Mouse (Mus musculus) cerebellum, postnatal 14 days (tissue): ENCODE measurements around the gene Gm572.

Experiments
- DNase-seq, 2 experiments: peaks; one replicate each; pipeline ENCODE4 v3.0.0; 2021; ENCODE audit warnings: mixed read lengths in 2 of 2

Gene Gm572

DNA sequence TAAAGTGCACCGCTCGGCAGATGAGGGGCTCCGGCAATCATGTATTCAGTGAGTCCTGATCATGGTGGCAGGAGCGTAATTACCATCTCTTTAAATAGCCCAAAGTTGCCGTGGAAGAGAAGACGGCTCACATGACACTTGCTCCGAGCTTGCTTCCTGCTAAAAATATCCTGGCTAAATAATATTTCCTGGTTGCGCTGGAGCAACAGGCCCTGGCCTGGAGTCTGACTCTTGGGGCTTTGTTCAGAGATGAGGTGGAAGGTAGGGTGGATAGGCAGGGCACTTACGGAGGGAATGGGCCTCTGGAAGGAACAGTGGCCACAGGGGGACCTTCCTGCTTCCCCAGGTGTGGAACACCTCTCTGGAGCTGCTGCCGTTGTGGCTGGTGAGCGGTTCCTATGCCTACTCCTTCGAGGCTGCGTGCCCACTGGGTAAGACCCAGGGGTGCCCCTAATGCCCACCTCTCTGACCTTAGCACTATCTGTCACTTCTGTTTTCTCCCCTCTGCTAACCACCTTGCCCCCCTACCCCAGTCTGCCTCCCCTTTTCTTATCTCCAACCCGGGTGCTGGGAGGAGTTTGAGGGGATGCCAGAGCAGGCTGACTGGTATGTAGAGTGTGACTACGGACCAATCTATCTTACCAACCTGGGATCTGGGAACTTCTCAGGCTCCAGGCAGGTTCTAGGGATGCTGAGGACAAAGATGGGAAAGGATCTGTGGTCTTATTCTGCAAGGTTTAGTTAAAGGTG is 24.1 kb downstream of the Gm572 start:
- DNase-seq: no peak

- DNase-seq: no peak
These were observed 28.3 kb downstream of the Gm572 start for GRCm38 (mm10) chr4:148671230-148671947.

DNA sequence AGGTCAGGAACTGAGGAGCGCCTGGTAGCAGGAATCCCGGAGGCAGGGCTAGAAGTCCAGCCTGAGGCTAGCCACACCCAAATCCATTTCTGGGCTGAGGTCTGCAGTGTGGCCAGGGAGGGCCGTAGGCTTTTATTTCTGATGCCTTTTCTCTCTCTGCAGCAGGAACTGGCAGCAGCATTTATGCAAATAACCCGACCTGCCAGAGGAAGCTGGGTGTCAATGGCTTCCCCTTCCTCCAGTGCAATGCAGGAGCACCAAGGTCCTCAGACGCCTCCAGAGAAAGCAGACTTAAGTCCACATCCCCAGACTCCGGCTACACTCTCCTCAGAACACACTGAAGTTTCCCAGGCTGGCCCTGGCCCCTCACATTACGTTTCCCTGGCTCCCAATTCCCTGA is 31.9 kb downstream of the Gm572 start:
- no peak for DNase-seq

DNA sequence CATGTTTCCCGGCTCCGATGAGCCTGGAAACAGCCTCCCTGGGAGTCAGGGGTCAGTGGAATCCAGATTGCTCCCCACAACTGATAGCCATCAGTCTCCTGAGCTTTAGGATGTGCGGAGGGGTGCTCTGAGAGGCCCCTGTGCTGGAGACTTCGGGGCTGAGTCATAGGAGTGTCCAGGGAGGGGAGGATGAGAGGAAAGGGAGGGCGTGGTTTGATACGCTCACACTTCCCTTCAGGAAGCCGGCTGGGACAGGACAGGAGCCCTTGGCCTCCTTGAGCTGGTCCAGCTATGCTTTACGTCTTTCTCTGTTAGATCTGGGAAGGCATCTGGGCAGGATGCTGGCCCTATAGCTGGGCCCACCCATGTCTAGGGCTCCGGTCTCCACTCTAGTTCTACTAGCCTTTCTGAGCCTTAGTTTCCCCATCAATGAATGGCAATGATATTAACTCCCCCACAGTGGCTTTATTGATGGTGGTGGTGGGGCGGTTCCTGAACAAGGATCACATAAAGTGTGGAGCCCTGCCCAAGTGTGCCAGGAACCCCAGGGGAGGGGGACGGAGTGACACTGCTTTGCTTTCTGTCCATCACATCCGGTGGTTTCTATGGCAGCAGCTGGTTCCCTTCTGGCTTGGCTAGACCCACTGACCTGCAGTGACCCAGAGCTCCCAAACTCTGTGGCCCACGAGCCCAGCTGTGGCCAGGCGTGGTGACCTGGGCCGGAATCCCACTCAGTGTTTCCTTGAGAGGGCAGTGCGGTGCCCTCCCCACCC is 33.3 kb downstream of the Gm572 start:
- no peak for DNase-seq

DNA sequence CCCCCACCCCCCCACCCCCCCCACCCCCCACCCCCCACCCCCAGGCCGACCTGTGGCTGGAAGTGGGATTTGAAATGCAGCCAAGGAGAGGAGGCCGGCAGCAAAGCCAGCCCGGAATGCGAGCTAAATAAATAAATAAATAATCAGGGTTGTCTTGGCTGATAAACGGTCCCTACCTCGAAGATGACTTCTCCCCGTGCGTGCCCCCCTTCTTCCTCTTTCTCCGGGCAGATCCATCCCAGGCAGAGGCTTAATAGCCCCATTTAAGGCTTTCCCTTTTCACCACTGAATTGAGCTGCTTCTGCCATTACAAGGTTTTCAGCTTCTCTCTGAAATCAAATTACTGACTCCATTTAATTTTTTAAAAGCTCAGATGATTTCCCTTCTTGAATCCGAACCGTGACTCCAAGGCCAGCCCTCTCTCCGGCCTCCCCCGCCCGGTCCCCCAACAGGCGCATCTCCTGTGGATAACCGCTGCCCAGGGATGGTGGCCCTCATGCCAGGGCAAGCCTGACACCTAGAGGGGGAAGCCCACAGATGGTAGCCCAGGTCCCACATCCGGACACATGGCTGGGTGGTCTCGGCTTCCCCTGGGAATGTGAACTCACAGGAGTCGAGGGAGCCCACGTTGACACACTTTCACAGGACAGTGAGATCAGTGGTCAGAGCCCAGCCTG is 34.0 kb downstream of the Gm572 start:
- DNase-seq: no peak

DNA sequence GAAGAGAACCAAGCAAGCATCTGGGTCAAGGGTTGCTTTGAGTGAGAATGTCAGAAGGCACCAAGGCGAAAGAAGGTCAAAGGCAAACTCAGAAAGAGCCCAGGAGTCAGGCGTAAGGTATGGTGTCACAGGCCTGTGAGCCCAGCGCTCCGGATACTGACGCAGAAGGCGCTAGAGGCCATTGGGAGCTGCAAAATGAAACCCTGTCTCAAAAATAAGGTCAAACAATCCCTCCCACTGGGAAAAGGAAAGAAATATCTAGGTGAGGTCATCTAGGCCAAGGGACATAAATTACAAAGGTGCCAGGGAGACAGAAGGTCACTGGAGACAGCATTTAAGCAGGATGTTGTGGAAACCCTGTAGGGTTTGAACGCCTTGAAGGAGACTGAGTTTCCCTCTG is 35.0 kb downstream of the Gm572 start:
- DNase-seq: no peak

DNA sequence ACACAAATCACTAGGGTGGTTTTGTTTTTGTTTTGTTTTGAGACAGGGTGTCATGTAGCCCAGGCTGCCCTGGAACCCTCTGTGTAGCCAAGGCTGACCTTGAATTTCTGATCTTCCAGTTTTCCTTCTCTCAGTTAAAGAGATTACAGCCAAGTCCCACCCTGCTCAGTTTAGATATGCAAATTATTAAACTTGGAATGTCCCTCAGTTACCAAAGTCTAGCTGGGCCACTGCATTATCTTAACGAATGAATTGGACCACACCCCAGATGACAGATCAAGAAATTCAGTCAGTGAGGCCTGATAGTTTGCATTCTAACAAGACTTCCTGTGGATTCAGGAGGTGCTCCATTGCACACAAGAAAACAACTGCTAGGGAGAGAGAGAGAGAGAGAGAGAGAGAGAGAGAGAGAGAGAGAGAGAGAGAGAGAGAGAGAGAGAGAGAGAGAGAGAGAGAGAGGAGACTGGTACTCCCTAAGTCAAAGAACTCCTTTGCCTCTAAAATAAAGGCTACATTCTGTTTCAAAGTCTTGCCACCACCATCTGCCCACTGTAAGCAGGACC is 37.5 kb downstream of the Gm572 start:
- DNase-seq: no peak

DNA sequence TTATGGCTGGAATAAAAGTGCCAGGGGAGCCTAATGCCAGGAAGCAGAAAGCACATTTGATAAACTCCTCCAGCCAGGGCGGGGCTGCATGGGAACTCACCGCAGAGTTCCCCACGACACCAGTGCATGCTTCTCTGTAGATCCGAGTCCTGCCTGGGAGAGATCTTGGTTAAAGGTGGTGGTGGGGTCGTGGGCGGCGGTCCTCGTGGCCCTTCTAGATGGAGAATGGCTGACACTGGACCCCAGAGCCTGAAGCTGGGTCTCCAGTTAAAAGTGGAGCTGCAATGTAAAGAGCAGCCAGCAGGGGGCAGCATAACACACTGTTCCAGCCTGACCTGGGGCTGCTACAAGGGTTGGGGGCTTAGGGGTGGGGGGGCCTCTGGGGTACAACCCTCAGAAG is 38.3 kb downstream of the Gm572 start:
- peak; percentile 76 to 85 for DNase-seq

- DNase-seq: no peak
These were observed 39.8 kb downstream of the Gm572 start for GRCm38 (mm10) chr4:148682961-148683360.

DNA sequence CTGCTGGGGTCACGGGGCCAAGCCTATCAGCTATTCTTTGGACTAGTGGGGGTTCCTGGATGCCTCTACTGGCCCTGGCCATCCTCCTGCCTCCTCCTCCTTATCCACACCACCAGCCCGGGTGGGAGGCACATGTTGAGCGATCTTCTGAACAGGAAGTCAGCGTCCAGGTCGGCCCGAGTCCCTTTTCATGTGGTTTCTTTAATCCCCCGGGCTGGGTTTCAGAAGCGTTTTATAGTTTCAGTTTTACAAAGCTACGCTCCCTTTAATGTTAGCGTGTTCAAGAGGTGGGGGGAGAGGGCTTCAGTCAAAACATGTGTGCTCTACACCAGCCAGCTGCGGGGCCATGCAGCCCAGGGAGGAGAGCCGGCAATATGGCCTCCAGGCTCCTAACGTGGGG is 40.4 kb downstream of the Gm572 start:
- DNase-seq: no peak

- no peak for DNase-seq
These were observed 43.4 kb downstream of the Gm572 start for GRCm38 (mm10) chr4:148686491-148686941.

DNA sequence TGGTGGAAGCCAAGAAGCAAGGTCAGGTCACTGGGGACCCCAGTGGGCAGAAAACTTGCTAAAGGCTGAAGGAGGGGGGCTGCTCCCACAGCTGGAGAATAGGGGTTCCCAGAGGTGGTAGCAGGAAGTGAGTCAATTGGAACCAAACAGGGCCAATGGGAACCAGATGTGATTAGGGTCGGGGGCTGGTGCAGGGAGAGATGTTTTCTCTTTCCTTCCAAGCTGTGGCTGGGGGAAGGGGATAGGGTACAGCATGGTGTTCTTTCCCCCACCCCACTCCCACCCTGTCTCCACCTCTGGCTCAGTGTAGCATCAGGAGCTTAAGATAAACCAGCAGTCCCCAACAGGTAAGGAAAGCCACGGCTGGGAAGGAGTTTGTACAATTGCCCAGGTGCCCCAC is 45.0 kb downstream of the Gm572 start:
- no peak for DNase-seq

GRCm38 (mm10) chr4:148691185-148691584 is 48.1 kb downstream of the Gm572 start:
- DNase-seq: no peak

DNA sequence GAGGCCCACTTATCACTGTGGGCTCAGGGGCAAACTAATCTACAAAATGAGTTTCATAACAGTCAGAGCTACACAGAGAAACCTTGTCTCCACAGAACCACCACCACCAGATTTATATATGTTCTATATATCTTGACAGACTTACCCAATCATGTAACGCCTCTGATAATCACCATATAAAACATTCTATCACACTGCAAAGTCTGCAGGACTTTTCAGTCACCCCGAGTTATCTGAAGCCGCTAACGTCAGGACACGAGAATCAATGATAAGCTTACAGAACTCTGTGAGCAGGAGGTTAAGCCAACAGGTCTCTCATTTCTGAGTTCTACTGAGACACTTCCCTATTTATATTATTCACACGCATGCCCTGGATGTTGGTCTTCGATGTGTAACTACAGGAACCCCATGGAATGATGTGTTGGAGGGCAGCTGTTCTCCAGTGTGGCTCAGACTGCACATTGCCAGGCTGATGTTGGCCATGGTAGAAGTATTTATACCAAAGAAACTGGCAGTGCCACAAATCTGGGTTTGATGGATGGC is 50.4 kb downstream of the Gm572 start:
- no peak for DNase-seq

DNA sequence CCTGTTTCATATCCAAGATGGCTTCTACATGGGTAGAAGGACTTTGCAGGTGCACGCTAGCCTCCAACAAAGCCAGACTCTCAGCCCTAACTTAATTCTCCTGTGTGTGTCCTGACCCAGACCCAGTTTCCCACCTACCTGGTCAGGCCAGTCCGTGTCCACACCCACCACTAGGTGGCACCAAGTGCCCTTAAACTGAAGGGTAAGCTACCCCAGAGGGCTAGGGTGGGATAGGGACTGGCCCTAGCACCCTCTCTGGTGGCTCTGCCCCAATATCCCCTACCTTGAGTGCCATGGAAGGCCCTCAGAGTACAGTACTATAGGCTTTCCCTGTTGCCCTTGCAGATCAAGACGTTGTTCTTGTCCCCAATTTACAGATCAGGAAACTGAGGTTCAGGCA is 61.6 kb downstream of the Gm572 start:
- peak; percentile 41 to 58 for DNase-seq

GRCm38 (mm10) chr4:148708836-148709235 is 65.7 kb downstream of the Gm572 start:
- no peak for DNase-seq

DNA sequence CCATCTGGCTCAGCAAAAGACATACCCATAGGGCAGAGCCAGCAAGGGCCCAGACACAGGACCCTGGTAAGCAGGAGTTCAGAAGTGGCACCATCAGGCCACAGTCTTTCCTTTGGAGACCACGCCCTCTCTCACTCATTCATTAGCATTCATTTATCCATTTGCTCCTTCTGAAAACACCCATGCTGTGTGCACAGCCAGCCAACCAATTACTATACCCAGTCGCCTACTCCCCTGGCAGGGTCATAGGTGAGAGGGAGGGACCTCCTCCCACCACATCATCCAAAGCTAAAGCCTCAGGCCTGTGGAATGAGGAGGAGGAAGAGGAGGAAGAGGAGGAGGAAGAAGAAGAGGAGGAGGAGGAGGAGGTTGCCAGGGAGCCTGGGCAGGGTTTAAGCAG is 67.3 kb downstream of the Gm572 start:
- DNase-seq: no peak

- DNase-seq: no peak
These were observed 68.2 kb downstream of the Gm572 start for GRCm38 (mm10) chr4:148711323-148711722.

GRCm38 (mm10) chr4:148712632-148713031 is 69.5 kb downstream of the Gm572 start:
- DNase-seq: no peak

DNA sequence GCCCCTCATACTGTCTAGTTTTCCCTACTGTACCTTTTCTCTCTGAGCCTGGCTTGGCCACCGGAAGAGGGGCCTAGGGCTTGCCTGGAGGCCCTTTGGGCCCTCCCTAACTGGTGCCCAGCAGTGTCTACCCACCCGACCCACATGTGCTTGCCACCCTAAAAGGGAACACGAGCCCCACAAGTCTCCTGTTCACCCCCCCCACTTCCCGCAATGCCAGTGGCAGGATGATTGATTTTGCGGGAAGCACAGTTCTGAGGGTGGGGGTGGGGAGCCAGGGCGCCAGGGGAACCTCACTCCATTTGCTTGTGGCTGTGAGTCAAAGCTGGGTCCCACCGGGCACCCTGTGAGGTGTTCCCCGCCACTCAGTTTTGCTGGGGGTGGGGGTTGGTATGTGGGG is 70.9 kb downstream of the Gm572 start:
- DNase-seq: no peak

GRCm38 (mm10) chr4:148714739-148715138 is 71.6 kb downstream of the Gm572 start:
- DNase-seq: no peak

DNA sequence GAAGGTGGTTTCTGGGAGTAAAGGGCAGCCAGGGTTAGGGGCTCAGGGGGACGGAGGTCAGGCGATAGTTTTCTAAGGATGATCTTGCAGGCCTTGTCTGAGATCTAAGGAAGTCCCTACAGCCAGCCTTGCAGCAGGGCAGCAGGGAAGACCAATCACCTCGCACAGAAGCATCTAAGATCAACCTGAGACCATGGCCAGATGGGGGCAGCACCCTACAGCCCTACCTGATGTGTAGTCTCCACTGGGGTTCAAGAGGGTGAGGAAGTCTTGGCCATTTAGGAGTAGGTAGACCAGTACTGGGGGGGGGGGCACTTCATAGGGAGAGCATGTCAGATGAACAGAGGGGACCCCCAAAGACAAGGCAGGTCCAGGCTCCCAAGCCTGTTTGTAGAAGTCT is 72.3 kb downstream of the Gm572 start:
- DNase-seq: peak in 1 of 2 experiments; percentile 9
